Mouse (Mus musculus) left cerebral cortex, postnatal 25 days (tissue): ENCODE data around the gene Catsperg1. TPM values are rescaled to one million over a fixed set of nuclear protein-coding genes. Genes with fewer than 3 reads are reported as not detected.

Source experiments
- DNase-seq, 2 experiments: peaks; one replicate each; pipeline ENCODE4 v3.0.0; 2022; ENCODE audit warnings: low spot score in 2 of 2, mixed read lengths in 1 of 2
- intact Hi-C: fragments of 180-260 bp; cut with DNase I; formaldehyde crosslinking; loops from one replicate; pipeline ENCODE4 v1.15.1; 2025
- total RNA-seq, 2 experiments: library from RNA; stranded (reverse); gene quantifications; 2 replicates each; pipeline ENCODE4 v1.2.3; 2021

The Catsperg1 gene
- total RNA-seq, 2 experiments from 2014 or later: 0.76 to 0.99 TPM

DNA sequence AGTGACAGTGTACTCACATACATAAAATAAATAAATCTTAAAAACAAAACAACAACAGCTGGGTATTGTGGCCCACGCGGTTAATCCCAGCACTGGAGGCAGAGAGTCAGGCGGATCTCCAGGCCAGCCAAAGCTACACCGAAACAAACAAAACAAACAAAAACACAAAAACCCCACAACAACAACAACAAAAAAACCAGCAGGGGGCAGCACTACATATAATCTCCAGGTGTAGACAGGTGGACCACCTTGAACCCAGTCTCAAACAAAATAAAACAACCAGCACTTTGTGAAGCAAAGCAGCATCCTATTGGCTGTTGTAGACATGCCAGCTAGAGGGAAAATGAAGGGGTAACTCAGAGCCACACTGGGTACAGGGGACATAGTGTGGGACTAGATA is 35.7 kb downstream of the Catsperg1 start:
- intact Hi-C loops: loop anchor here (10.0 kb wide), 1 partner anchor 117 kb away; no protein-coding TSS in a partner anchor
- no peak for DNase-seq

DNA sequence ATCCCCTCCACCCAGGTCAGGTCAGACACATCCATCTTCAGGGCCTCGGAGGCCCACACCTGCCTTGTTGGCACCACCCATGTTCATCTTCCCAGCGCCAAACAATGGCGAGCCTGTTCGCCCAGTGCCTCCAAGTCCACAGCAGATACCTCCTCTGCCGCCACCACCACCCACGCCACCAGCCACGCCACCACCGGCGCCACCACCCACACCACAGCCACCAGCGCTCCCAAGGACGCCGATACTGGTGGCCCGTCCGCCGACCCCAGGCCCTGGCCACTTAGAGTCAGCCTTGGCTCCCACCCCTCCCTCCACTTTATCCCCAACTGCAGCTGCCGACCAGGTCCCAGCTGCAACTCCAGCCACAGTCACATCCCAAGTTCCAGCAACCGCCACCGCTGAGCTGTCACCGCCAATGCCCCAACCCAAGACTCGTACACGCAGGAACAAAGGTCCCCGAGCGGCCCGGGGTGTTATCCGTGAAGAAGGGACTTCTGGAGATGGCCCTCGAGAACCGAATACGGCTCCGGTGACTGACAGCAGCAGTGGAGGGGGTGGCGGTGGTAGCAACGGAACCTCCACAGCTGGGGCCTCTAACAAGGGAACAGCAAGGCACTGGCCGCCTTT is 41.3 kb downstream of the Catsperg1 start:
- no peak for DNase-seq
- intact Hi-C loops: loop anchor here (10.0 kb wide), 1 partner anchor 122 kb away; no protein-coding TSS in a partner anchor

DNA sequence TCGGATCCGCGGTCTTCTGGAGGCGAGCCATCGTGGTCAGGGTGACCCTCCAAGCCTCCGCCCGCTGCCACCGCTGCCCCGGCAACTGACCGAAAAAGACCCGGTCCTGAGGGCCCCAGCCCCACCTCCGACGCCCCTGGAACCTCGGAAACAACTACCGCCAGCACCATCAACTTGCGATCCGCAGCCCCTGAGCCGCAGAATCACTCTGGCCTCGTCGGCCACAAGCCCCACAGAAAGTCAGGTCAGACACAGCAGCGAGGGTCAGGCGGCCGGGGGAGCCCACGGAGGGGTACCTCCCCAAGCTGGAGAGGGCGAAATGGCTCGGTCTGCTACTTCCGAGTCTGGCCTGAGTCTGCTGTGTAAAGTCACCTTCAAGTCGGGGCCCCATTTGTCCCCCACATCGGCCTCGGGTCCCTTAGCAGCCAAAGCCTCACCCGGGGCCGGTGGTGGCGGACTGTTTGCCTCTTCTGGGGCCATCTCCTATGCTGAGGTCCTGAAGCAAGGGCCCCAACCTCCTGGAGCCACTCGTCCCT is 42.2 kb downstream of the Catsperg1 start:
- DNase-seq: no peak
- intact Hi-C loops: loop anchor here (10.0 kb wide), 1 partner anchor 123 kb away; no protein-coding TSS in a partner anchor

DNA sequence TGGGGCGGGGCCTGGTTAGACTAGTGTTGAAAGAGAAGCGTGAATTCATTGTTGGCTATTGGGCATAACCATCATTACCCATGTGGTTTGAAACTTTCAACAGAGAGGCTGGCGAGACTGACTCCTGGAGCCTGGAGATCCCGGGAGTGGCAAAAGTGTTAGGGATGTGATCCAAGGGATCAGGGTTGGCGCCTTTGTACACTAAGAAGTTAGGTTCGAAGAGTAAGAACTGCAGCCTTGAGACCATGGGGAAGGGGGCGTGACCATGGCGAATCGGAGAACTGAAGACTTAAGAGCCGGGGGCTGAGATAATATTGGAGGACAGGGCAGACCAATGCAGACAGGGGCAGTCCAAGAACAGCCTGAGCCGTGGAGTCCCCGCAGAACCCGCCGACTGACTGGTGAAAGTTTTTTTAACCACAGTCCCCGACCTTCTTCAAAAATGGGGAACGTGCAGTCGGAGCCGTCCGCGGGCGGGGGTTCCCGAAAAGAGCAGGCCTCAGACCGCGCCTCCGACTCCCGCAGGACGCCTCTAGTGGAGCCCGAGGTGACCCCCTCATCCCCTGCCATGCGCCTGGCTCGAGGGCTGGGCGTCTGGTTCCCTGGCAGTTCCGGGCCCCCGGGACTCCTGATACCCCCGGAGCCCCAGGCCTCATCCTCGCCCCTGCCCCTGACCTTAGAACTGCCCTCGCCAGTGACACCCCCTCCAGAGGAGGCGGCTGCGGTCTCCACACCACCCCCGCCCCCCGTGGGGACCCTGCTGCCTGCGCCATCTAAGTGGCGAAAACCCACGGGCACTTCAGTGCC is 42.9 kb downstream of the Catsperg1 start:
- DNase-seq: no peak
- intact Hi-C loops: loop anchor here (10.0 kb wide), 1 partner anchor 124 kb away; no protein-coding TSS in a partner anchor

DNA sequence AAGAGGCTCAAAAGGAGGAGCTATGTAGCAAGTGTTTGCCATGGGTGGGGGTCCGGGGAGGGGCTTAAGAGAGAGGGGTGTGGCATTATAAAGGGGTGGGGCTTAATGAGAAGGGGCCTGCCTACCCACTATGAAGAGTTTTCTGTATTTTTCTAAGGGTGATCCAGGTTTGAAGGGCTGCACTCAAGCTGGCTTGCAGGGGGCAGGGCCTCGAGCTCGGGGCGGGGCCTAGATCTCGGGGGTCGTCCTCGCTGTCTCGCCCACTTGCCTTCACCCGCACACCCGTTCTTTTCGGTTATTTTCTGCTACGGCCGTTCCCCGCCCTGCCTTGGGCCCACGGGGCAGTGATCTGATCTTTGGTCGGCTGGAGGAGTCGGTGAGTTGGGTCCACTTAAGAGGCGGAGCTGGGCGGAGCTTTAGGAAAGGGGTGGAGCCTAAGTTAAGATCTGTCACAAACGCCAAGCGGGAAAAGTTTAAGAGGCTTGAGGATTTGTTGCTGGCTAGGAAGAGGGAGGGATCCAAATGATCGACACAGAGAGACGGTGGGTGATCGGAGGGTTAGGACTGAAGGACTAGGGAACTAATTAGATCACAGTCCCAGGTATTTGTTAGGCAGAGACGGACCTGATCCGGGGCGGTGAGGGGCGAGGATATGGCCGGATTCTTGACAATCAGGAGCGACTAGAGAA is 43.6 kb downstream of the Catsperg1 start, which contains the start of the genes Ggn and Spred3:
Gene Ggn, plus strand, starts transcription at position 145 of the 689 bp plus-strand sequence.
Gene Spred3, minus strand, starts transcription at position 346 of the 689 bp plus-strand sequence.
- DNase-seq: peak; percentile 45 to 67
- intact Hi-C loops: loop anchor here (10.0 kb wide), 1 partner anchor 125 kb away; no protein-coding TSS in a partner anchor

DNA sequence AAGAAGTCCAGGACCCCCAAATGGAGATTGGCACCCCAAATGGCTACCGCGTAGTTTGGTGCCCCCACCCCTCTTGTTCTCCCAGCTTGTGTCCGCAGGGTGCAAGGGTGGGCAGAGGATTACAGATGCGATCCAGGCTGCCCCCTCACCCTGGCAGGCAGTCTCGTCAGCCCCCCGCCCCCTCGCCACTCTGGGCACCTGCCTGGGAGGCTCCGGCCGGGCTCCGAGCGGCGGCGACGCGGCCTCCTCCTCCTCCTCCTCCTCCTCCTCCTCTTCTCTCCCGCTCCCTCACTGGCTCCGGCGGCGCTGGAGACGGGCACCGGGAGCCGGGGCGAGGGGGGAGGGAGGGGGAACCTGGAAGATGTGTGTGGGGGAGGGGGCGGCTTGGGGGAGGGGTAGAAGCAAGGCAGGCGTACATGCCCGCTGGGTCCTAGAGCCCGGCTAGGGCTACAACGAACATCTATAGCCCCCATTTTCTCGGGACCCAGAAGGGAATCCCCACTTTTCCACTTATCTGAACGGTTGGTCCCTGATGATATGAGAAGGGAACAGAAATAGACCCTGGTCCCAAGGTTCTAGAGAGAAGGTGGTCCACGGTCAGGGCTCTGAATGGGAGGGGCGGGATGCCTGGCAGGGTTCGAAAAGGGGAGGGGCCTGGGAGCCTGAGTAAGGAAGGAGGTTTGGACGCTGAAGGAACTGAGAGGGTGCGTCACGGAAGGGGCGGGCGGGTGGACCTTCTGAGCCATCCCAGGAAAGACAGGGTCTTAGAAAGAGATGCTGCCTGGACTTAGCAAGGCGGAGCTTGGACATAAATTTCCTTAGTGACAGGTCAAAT is 44.4 kb downstream of the Catsperg1 start:
- intact Hi-C loops: loop anchor here (10.0 kb wide), 1 partner anchor 125 kb away; no protein-coding TSS in a partner anchor
- DNase-seq: peak; percentile 80 to 94

DNA sequence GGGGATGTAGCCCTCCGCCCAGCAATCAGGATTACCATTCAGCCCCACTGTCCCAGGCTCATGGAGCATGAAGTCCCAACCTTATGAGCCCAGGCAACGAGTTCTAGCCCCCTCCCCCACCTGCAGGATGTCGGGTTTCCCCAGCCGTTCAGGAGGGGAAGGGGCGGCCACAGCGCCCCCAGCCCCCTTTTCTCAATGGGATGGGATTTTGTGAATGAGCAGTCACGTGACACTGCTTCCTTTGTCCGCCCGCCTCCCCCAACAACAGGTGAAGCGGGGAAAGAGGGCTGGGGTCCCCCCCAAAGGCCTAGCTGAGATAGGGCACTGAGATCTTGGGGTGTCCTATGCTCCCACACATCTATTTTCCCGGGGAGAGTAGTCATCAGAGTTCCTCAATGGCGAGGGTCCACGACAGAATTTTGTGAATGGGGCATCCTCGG is 45.0 kb downstream of the Catsperg1 start:
- peak in 1 of 2 experiments; percentile 37 for DNase-seq
- intact Hi-C loops: no loop called here

DNA sequence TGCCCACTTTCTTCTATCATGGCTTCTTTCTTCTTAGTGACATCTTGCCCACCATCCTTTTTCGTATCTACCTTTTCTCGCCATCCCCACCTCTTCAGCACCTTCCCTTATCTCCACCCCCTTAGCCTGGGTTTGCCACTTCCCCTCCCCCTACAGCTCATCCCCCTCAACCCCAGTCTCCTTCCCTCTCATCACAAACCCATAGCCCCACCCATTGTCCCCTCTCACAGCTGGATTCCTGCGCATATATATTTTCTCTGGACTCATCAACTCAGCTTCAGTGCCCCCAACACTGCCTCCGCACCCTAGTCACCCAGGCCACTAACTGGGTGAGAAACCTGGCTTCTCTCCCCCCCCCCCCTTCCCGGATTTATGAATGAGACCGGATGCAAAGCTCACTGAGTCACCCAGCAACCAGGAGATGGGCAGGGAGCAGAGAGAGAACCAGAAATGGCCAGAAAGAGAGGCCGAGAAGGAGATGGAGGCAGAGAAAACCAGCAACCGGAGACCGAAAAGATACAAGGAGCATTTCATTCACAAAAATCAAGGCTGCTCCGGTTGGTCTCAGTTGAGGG is 45.6 kb downstream of the Catsperg1 start:
- DNase-seq: no peak
- intact Hi-C loops: no loop called here

DNA sequence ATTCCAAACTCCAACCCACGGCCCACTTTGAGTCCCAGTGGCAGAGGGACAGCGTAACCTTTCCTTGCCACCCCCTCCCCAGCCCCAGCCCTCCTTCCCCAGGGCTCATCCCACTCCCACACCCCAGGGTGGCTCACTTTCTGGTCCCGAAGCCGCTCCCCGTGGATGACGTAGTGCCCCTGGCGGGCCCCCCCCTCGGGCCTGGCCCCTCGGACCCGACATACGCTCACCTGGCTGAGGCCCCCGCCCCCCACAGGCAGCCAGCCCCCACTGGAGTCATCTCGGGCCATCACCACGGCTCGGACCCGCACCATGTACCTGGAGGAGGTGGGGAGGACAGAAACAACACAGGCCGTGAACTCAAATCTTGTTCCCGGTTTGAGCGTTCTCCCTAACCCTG is 46.2 kb downstream of the Catsperg1 start:
- DNase-seq: no peak
- intact Hi-C loops: no loop called here

DNA sequence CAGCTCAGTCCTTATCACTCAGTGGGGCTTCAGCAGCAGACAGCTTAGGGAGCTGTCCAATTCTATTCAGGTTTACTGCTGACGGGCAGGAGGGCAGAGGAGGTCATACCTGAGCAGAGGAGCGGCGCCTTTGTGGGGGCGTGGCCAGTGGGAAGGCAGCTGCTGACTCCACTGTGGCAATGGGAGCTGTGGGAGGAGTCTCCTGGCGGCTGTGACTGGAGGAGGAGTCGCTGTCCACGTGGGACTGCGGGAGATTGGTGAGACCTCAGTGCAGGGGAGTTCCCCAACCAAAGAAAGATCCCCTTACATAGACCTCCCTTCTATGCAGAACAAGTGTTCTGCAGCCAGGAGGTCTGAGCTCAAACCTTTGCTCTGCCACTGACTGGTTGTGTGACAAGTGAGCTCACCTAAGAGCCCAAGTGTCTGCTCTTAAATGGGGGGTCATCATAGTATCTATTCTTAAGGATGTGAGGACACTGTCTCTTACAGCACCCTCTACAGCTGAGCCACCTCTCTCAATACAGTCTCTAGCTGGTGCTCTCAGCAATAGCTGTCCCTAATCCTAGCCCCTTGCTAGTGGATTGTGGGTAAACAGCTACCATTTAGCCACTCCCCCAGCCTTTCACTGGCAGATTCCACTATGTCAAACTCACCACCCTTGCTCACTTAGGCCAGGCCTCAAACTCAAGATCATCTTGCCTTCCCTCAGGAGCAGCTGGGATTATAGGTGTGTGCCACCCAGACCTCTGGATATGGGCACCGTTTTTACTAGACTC is 50.9 kb downstream of the Catsperg1 start:
- intact Hi-C loops: no loop called here
- DNase-seq: no peak

DNA sequence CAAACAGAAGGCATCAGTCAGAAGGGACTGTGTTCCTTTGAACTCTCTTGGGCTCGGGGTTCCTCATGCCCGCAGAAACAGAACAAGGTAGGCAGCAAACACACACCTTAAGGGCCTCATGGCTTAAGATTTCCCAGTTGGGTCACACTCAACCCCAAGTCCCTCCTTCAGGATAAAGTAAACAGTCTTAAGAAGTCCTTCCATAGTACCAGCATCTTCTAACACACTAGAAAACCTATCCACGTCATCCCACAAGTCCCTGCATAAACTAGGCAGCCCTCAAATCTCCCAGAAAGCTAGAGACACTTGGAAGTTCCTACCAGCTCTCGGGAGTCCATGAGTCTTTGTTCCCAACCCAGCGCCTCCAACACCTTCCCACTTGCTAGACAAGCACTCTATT is 51.5 kb downstream of the Catsperg1 start:
- no peak for DNase-seq
- intact Hi-C loops: no loop called here

DNA sequence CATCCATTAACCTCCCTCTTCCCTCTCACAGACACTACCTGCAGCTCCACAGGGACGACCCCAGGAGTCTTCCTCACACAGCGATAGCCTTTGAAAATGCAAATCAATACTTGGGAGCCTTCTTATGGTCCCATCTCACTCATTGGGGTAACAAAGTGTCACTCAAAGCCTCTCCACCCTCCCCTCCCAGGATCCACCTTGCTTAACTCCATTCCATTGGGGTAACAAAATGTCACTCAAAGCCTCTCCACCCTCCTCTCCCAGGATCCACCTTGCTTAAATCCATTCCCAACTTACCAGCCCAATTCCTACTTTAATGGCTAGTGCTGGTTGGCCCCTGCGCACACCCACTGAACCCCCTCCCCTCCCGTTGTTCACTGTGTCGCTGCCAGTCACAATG is 55.6 kb downstream of the Catsperg1 start:
- intact Hi-C loops: loop anchor here (5.0 kb wide), 1 partner anchor 106 kb away; no protein-coding TSS in a partner anchor

DNA sequence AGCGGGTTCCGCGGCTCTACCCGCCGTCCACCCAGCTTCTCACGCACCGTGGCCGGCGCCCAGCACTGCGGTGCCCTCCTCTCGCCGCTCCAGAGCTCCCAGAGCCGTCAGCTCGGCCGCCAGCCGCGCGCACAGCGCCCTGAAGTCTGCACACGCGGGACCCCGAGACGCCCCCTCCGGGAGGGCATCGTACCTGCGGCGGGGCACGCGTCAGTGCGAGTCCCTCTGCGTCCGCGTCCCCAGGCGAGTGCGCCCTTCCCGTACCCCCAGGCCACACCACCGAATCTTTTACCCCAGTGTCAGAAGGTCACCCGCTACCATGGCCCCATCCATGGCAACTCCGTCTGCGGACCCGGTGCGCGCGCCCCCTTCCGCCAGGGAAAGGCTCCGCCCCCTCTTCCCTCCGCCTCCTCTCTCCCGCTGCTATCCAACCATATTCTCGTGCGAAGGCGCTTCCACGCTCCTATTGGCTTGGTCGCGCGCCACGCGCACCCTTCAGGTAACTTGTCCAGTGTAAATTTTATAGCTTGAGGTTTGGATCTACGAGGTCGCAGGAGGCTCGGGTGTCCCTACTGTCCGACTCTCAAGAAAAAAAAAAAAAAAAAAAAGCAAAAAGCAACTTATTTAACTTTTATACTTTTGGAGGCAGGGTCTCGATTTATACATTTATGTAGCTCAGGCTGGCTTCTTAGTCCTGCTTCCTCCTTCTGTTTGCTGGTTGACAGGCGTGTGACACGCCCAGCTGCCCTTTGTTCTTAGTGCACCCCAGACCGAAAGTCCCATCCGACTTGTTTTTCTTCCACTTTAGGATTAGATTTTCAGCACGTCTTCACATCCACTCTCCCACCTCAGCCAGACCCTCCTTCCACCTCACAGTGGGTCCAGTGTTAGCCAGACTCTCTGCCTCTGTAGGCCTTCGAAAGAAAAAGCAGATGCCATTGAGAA is 57.7 kb downstream of the Catsperg1 start, which contains the start of gene Fam98c:
Gene Fam98c, minus strand, starts transcription at position 397 of the 945 bp plus-strand sequence.
- intact Hi-C loops: loop anchor here (5.0 kb wide), 1 partner anchor 104 kb away; no protein-coding TSS in a partner anchor
- DNase-seq: peak; percentile 85 to 92

More for the DNA sequence above, 55.6 kb downstream of the Catsperg1 start:
- DNase-seq: no peak

DNA sequence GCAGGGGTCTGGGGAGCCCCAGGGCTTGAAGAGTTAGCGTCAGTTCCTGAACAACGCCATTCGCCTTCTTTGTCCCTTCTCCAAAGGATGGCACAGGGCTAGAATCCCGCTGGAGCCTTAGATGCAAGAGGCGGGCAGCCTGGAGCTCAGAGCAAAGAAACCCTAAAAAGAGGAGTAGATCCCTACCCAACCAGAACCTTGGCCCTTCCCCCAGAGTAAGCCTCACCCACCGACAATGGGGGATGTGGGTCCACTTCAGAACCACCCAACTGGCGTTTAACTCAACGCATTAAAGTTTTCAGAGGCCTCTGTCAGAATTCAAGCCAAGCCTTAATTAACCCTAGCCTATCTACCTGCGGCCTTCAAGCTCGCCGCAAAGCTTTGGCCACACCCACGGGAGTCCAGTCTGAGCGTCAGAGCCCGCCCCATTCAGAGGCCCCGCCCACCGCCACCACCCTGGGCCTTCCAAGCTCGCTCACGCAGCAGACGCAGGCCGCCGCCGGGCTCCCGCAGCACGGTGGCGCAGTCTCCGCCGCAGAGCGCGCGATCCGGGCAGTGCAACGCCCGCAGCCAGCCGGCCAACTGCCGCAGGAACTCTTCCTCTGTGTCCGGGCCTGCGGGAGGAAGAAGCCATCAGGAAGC is 58.5 kb downstream of the Catsperg1 start:
- peak; percentile 89 to 94 for DNase-seq
- intact Hi-C loops: loop anchor here (5.0 kb wide), 1 partner anchor 103 kb away; no protein-coding TSS in a partner anchor

DNA sequence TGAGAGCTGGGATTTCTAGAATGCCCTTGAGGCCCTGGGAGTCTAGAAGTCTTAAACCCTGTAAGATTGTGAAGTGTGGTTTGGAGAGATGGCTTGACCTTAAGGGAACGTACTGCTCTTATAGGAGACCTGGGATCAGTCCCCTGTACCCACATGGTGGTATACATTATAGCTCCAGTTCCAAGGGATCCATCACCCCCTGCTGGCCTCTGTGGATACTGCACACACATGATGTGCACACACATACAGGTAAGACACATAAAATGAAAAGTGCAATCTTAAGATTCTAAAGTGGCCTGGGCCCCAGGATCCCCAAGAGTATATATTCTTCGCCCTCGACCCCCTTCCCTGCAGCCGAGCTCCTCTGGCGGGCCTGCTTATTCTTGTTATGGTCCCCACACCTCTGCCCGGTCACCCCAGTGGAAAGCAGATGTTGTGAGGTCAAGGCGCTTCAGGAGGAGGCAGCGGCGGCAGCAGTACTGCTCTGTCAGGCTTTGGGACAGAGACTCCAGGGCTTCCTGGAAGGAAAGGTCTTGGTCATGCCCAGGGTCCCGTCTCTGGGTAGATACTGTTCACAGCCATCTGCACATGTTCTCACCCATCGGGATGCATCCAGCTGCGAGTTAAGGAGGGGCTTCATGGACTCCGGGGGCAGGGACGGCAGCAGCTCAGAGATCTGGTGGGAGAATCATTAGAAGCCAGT is 59.7 kb downstream of the Catsperg1 start:
- intact Hi-C loops: no loop called here
- DNase-seq: no peak
